Mouse (Mus musculus) heart, adult 8-10 months (tissue): ENCODE results near the gene Prtn3. TPM values are rescaled to one million over a fixed set of nuclear protein-coding genes. Genes with fewer than 3 reads are reported as not detected.

ENCODE experiments used
- DNase-seq: peaks from one replicate; pipeline ENCODE4 v3.0.0; 2022; ENCODE audit warnings: low spot score
- total RNA-seq, 4 experiments: library from RNA; stranded (reverse); gene quantifications; 2 replicates each; pipeline ENCODE4 v1.2.4; 2022

Gene Prtn3
- total RNA-seq, 4 experiments from 2014 or later, result 2.4 TPM; not detected in 3

DNA sequence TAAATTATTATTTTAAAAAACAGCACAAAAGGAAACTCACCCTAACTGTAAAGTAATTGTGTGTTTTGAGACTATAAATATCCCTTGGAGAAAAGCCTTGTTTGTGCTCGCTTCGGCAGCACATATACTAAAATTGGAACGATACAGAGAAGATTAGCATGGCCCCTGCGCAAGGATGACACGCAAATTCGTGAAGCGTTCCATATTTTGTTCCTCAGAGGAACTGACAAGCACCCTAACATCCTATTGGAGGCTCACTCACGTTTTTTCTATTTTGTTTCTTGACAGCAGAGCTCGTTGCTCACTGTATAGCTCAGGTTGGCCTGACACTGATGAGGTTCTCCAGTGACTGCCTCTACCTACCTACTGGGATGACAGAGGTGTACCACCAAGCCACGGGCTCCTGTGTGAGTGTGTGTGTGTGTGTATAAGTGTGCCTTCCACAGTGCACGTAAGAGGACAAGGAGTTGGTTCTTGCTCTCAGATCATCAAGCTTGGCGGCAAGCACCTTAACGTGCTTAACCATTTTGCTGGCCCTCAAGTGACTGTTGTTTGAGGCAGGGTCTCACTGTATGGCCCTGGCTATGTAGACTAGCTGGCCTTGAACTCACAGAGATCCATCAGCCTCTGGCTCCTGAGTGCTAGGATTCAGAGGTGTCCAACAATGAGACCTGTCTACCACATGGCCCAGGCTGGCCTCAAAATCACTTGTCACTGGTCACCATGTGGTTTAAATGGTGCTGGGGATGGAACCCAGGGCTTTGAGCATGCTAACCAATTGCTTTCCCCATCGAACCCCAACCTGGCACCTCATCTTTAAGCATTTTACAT lies 35.0 kb downstream of the Prtn3 start:
- DNase-seq, result no peak

GRCm38 (mm10) chr10:79910556-79910955 lies 36.3 kb downstream of the Prtn3 start, which contains the start of gene Gm26602:
Gene Gm26602, plus strand, starts transcription at chr10:79910856.
- no peak for DNase-seq

GRCm38 (mm10) chr10:79912412-79912811 lies 38.1 kb downstream of the Prtn3 start:
- no peak for DNase-seq

DNA sequence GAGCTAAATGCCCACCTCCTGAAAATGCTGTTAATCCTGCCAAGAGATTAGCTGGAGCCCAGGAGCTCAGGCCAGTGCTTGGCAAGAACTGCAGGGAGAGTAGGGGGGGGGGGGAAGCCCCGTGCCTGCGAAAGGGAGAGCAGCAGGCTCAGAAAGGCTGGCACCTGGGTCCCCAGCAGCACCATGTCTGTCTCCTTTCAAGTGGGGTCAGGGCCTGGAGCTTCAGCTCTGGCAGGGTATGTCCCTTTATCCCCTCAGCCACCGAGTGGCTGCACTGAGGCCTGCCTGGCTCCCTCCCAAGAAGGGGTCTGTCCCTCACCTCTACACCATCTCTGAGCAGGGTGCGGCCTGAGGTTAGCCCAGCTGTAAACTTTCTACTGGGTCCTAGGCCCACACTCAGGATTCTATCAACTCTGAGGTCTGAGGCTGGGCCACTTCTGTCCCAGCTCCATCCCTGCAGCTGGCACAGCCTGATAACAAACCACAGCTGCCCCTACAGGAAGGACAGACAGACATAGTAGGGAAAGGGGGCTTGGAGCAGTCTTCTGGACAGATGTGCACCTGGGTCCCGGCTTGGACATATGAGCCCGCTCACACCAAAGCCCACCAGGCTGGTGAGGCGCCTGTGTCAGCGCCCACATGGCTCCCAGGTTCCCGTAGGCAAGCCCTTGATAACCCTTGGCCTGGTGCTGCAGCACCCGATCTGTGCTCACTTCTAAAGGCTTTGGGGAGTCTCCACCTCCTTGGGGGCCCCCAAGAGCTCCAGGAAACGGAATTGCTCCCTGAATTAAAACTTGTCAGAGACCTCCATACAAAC lies 40.1 kb downstream of the Prtn3 start:
- no peak for DNase-seq

- DNase-seq, result no peak
These were observed 40.8 kb downstream of the Prtn3 start for GRCm38 (mm10) chr10:79914948-79915596.

DNA sequence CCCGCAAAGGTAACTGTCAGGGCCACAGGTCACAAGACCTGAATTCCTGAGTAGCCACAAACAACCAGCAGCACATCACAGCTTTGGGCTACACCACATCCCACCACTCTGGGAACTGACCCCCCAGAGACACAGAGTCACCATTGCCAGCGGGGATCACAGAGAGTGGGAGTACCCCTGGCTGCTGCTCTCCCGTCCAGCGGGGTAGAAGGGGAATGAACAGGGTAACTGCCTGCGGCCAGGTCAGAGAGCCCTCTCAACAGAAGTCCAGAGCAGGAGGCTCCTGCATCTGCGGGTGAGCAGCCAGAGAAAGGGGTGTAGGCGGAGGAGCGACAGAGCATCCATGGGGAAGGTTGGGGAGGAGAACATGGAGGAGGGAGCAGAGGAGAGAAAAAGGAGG lies 41.8 kb downstream of the Prtn3 start:
- no peak for DNase-seq

DNA sequence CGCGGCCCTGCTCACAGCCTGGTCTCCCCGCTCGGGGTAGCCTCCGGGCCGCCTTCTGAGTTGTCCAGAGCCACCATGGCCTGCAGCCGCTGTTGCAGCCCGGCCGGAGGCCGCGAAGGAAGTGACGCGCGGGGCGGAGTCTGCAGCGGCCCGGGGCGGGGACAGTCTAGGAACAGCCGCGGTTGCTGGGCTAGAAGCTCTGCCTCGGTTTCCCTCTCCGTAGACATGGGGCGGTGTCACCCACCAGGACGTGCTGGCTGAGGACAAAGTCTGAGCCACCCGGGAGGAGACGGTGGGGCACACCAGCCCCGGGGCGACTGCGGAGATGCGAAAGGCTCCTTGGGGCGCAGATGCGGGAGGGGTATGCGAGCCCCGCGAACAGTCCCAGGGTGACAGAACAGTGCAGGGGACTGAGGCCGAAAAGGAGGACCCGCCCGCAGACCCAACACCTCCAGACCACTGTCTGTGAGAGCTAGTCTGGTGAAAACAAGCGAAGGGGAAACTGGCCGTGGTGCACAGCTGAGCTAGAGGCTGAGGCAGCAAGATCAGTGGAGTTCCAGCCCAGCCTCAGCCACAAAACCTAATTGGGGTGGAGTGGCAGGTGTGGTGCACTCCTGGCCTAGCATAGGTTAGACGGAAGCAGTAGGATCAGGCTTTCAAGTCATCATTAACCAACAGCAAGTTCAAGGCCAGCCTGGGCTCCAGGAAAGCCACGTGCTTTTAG lies 42.7 kb downstream of the Prtn3 start, which contains the start of gene Kiss1r:
Gene Kiss1r (plus strand): TSS at position 164 of the 724 bp plus-strand sequence.
- peak; percentile 87 for DNase-seq

GRCm38 (mm10) chr10:79917532-79918100 lies 43.3 kb downstream of the Prtn3 start:
- DNase-seq, result no peak

DNA sequence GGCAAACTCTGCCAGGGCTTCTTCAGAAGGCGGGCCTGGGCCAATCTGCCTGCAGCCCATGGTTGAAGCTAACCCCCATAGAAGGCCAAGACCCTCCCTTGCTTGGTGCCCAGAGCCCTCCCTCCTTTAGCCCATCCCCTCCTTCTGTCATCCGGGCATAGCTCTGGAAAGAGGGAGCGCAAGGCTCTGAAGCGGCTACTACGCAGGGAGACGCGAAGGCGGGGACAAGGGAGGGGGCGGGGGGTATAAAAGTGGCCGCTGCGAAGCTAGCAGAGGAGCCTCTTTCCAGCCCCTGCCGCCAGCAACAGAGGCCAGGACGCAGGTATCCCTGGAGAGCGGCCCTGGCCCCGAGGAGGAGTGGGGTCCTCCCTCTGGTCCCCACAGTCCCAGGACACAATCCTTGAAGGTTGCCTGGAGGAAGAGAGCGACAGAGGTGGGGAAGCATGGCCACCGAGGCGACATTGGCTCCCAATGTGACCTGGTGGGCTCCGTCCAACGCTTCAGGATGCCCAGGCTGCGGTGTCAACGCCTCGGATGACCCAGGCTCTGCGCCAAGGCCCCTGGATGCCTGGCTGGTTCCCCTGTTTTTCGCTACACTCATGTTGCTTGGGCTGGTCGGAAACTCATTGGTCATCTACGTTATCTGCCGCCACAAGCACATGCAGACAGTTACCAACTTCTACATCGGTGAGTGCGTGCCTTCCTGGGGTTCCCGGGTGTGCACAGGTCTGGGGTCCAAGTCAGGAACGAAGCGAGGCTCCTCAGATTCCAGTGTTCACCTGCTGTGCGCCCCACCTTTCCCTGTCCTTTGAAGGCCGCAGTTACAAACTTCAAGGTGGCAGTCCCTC lies 44.2 kb downstream of the Prtn3 start:
- no peak for DNase-seq

GRCm38 (mm10) chr10:79919251-79919849 lies 45.1 kb downstream of the Prtn3 start:
- DNase-seq, result no peak

DNA sequence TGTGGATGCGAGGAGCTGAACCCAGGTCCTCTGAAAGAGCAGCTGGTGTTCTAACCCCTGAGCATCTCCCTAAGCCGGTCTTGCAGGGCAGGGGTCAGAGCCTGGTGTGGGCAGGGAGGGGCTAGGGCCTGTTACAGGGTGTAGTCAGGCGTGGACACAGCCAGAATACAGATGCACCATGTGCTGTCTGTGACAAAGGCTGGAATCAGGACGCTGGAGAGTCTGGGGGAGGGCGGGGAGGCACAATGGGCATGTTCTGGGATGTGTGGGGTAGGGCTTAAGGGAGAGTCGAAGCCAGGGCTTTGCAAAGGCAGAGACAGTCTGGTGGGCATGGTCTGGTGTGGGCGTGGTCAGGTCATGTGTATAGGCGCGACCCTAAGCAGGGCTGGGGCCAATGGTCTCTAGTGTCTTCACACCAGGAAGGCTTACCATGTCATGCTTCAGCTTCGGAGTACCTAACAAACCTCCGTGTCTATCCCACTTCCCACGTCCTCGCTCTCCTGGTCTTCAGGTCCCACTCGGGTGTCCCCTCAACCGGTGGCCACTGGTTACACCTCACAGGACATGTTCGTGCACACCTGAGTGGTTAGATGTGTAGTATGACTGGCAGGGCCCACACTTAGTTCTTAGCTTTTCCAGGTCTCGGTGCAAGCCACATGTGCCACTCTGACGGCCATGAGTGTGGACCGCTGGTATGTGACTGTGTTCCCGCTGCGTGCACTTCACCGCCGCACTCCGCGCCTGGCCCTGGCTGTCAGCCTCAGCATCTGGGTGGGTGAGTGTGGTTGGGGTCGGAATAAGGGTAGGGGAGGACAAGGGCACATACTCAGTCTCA lies 46.0 kb downstream of the Prtn3 start:
- DNase-seq, result no peak

DNA sequence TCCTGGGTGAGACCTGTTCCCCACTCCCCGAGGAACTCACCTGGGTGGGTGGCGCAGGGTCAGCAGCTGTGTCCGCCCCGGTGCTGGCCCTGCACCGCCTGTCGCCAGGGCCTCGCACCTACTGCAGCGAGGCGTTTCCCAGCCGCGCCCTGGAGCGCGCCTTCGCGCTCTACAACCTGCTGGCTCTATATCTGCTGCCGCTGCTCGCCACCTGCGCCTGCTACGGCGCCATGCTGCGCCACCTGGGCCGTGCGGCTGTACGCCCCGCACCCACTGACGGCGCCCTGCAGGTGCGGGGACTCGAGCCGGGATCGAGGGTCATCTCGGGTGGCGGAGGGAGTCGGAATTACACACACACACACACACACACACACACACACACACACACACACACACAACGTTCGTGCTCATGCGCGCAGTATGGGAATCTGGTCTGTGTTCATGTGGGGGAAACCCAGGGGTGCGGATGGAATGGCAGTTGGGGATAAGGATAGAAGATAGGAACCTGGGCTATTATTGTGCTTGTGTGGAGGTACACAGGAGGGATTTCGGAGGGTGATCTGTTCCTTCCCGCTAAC lies 46.8 kb downstream of the Prtn3 start, which contains the start of gene R3hdm4:
Gene R3hdm4 (minus strand): TSS at position 251 of the 578 bp plus-strand sequence.
- no peak for DNase-seq

- DNase-seq, result no peak
These were observed 47.3 kb downstream of the Prtn3 start for GRCm38 (mm10) chr10:79921572-79921971.

- DNase-seq, result peak; percentile 96
These were observed 50.9 kb downstream of the Prtn3 start for GRCm38 (mm10) chr10:79924998-79925784.

- no peak for DNase-seq
These were observed 51.7 kb downstream of the Prtn3 start for GRCm38 (mm10) chr10:79925785-79926490.

DNA sequence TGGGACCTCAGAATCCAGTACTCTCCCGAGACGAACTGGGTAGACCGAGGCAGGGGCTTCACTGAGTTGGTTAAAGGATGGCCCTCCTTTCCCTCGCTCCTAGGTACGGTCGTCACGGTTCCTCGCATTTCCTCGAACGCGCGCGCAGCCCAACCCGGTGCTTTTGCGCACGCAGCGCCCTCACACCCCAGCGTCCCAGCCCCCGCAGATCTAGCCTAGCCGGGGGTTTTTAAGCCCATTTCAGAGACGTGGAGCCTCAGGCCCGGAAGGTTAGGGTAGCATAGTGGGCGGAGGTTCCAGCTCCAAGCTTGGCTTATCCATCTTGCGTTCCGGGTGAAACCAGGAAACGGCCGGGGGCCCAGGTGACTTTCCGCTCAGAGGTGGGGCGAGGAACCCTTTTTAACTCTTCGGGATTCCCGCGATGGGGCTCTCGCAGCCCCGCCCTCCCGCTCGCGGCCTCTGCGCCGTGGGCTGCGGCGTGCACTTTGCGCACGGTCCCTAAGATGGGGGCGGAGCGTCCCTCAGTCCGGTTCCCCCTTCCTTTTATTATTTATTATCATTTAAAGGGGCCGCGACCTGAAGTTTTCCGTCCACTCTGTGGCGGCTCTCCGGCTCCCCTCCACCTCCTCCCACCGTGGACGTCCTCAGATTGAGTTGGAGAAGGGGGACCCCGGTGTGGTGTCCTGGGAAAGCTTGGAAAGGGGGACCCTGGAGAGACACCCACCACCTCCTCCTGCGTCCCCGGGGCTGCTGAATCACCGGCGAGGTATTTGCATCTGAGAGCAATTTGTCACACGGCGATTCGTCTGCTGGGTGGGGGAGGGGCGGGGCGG lies 52.4 kb downstream of the Prtn3 start, which contains the start of gene Arid3a:
Gene Arid3a (plus strand): TSS at position 553 of the 833 bp plus-strand sequence.
- DNase-seq, result peak; percentile 90
